ENCODE assay signal across 21 mouse cellular contexts in genomic region chr9:16283033-16283432, GRCm38 (mm10).
"Had no signal": no experiment of that assay in that cellular context is flagged by ENCODE, and none has a peak within 500 bp of the region (broad histone marks: within the 10 kb centered on the region; RNA-seq: fewer than 3 reads in every experiment).

No protein-coding gene starts in this region.

- DNase-seq: kidney, adult 11 months; kidney, postnatal 25 days; left cerebral cortex, postnatal 4 days; liver, postnatal 0 days; lung, postnatal 10 days; lung, postnatal 36 days; midbrain, embryonic 14.5 days; right cerebral cortex, postnatal 14 days; spleen, adult 18-20 months; thymus, postnatal 36 days had no signal

- H3K4me1 ChIP-seq: limb, embryonic 12.5 days; limb, embryonic 15.5 days; lung, embryonic 15.5 days; neural tube, embryonic 12.5 days; neural tube, embryonic 15.5 days; stomach, embryonic 15.5 days had no signal

- H3K9me3 ChIP-seq: limb, embryonic 12.5 days; limb, embryonic 15.5 days; lung, embryonic 15.5 days; neural tube, embryonic 12.5 days; neural tube, embryonic 15.5 days; stomach, embryonic 15.5 days had no signal

- H3K9ac ChIP-seq: limb, embryonic 12.5 days; limb, embryonic 15.5 days; liver, embryonic 14.5 days; liver, postnatal 0 days; lung, embryonic 15.5 days; neural tube, embryonic 12.5 days; neural tube, embryonic 15.5 days; stomach, embryonic 15.5 days had no signal

- ATAC-seq: liver, postnatal 0 days had no signal

- H3K4me3 ChIP-seq: layer of hippocampus, adult 2 months; limb, embryonic 12.5 days; limb, embryonic 15.5 days; lung, embryonic 15.5 days; neural tube, embryonic 12.5 days; neural tube, embryonic 15.5 days; stomach, embryonic 15.5 days had no signal

- H3K27me3 ChIP-seq: limb, embryonic 12.5 days; limb, embryonic 15.5 days; lung, embryonic 15.5 days; neural tube, embryonic 12.5 days; neural tube, embryonic 15.5 days; stomach, embryonic 15.5 days had no signal

- H3K4me2 ChIP-seq: limb, embryonic 12.5 days; limb, embryonic 15.5 days; liver, embryonic 11.5 days; lung, embryonic 15.5 days; midbrain, embryonic 11.5 days; neural tube, embryonic 12.5 days; neural tube, embryonic 15.5 days; stomach, embryonic 15.5 days had no signal

- H3K36me3 ChIP-seq: limb, embryonic 12.5 days; limb, embryonic 15.5 days; lung, embryonic 15.5 days; neural tube, embryonic 12.5 days; neural tube, embryonic 15.5 days; stomach, embryonic 15.5 days had no signal

- H3K27ac ChIP-seq: kidney, postnatal 0 days; layer of hippocampus, adult 2 months; limb, embryonic 12.5 days; limb, embryonic 15.5 days; liver, embryonic 14.5 days; lung, embryonic 15.5 days; neural tube, embryonic 12.5 days; neural tube, embryonic 15.5 days; stomach, embryonic 15.5 days had no signal
